Mouse (Mus musculus) monocyte, adult 5-6 weeks (primary cell): ENCODE measurements around the gene Hip1r. TPM values are rescaled to one million over a fixed set of nuclear protein-coding genes. Genes with fewer than 3 reads are reported as not detected.
"Not testable (repeated sequence)": the region's sequence is repeated elsewhere in the genome, so short reads cannot be mapped to it uniquely, and the experiment has no call there.

Source experiments
- ATAC-seq: fragments of 153-309, 156-312 bp; replicated peaks from 2 replicates; pipeline ENCODE4 v1.8.0; 2017; ENCODE audit warnings: mild to moderate bottlenecking; ENCODE audit not compliant: low TSS enrichment, insufficient number of reproducible peaks, severe bottlenecking, poor library complexity, low FRiP score
- total RNA-seq: library from RNA; stranded (forward); fragments of 200-1000, 200-491, 200-594 nt; gene quantifications from 3 replicates; pipeline ENCODE4 v1.2.3, GENCODE M21; 2017

The Hip1r gene
- total RNA-seq, 1 experiment from 2014 or later, result 65.8 TPM

- ATAC-seq, result no peak
Measured at GRCm38 (mm10) chr5:124049249-124050045, 76.0 kb downstream of the Hip1r start.

GRCm38 (mm10) chr5:124050095-124051050, 76.9 kb downstream of the Hip1r start:
- peak; percentile 41 for ATAC-seq

- ATAC-seq, result peak; percentile 82
Measured at GRCm38 (mm10) chr5:124051899-124052491, 78.6 kb downstream of the Hip1r start.

GRCm38 (mm10) chr5:124052641-124053040, 79.2 kb downstream of the Hip1r start:
- ATAC-seq, result not testable (repeated sequence)

Other genes with a start within 250 kb of the Hip1r start
- 452 to 482 TPM (median 480 TPM) in 3 replicates for gene Rsrc2, start 224.2 kb upstream of the Hip1r start, total RNA-seq
- 1.2 TPM in 1 of 3 replicates, not detected in the others for gene Kntc1, start 223.9 kb upstream of the Hip1r start, total RNA-seq
- gene Hcar2, start 108.1 kb upstream of the Hip1r start, total RNA-seq, result 9.9 to 15.4 TPM (median 9.9 TPM) in 3 replicates
- gene Hcar1, start 93.6 kb upstream of the Hip1r start, total RNA-seq, result not detected in 3 replicates
- gene Denr, start 66.5 kb upstream of the Hip1r start, total RNA-seq, result 29.5 to 40.2 TPM (median 34.4 TPM) in 3 replicates
- not detected in 3 replicates for gene Gm43518, start 46.2 kb upstream of the Hip1r start, total RNA-seq
- 0.97 to 2.9 TPM (median 1.2 TPM) in 3 replicates for gene Ccdc62, start 42.9 kb upstream of the Hip1r start, total RNA-seq
- 118 to 126 TPM (median 121 TPM) in 3 replicates for gene Vps37b, start 58.6 kb downstream of the Hip1r start, total RNA-seq
- gene Abcb9, start 122.2 kb downstream of the Hip1r start, total RNA-seq, result 1.6 to 4.0 TPM (median 2.5 TPM) in 3 replicates
- gene Ogfod2, start 138.7 kb downstream of the Hip1r start, total RNA-seq, result 10.7 to 21.5 TPM (median 14.4 TPM) in 3 replicates
- gene Arl6ip4, start 142.5 kb downstream of the Hip1r start, total RNA-seq, result 53.4 to 79.6 TPM (median 61.8 TPM) in 3 replicates